10 mouse cellular contexts compared by ENCODE assay signal in the genomic region with DNA sequence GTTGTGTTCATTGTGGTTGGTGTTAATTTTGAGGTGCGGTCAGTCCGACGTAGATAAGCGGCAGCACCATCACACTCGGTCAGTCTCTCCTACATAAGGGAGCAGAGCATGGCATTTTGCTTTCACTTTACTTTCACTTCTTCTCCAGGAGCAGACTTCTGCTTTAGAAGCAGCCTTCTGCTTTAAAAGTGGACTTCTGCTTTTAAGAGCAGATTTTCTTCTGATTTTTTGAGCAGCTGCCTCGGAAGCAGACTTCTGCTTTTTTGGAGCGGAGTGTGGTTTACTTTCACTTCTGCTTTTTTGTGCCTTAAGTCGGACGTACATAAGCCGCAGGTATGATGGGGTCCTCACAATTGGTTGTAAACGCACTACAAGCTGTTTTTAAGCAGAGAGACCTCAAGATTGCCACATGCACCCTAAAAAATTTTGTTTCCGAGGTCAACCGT. TPM values are rescaled to one million over a fixed set of nuclear protein-coding genes. Genes with fewer than 3 reads are reported as not detected.
A peak's percentile ranks its signal among the peaks of the same experiment; 100 is the strongest.
DNase-seq lines count a peak whose midpoint lies in the region; ATAC-seq and TF ChIP-seq lines count a peak whose summit lies in the region.
"Had no signal": no experiment of that assay in that cellular context is flagged by ENCODE, and none has a peak within 500 bp of the region (broad histone marks: within the 10 kb centered on the region; RNA-seq: fewer than 3 reads in every experiment).

No protein-coding gene starts in this region.

- H3K4me1 ChIP-seq in liver, embryonic 16.5 days (ENCODE audit: control insufficient read depth, low read depth, low read length), result no peaks in the 10 kb centered on the region
- no peaks in the 10 kb centered on the region; the same call in 1 of the 2 replicates for H3K4me1 ChIP-seq in spleen, adult 2 months (ENCODE audit: control insufficient read depth, insufficient read depth, insufficient read length)
- H3K4me1 ChIP-seq in neural tube, embryonic 15.5 days, result no peaks in the 10 kb centered on the region
- H3K4me1 ChIP-seq: heart, embryonic 13.5 days had no signal

- peak; percentile 41 for ATAC-seq in liver, embryonic 16.5 days (ENCODE audit: low read depth)
- ATAC-seq in neural tube, embryonic 15.5 days (ENCODE audit: low FRiP score), result no peak

- TF ChIP-seq CTCF in spleen, adult 2 months (IDR thresholded peaks at IDR 0.05; ENCODE audit: extremely low read depth, insufficient read depth, insufficient read length, insufficient replicate concordance), result no peak

- H3K9ac ChIP-seq in liver, embryonic 16.5 days (ENCODE audit: low read depth, low read length), result no peak overlapping the region
- H3K9ac ChIP-seq in neural tube, embryonic 15.5 days (replicated peaks), result no peak overlapping the region
- H3K9ac ChIP-seq: heart, embryonic 13.5 days had no signal

- H3K9me3 ChIP-seq in liver, embryonic 16.5 days (replicated peaks; ENCODE audit: control insufficient read depth, low read length), result no peaks in the 10 kb centered on the region
- peaks cover 13% of the 10 kb centered on the region for H3K9me3 ChIP-seq in neural tube, embryonic 15.5 days (replicated peaks)

- H3K27ac ChIP-seq in liver, embryonic 16.5 days (ENCODE audit: low read length), result no peak overlapping the region
- peak overlapping the region; percentile 91 for H3K27ac ChIP-seq in spleen, adult 2 months (ENCODE audit: insufficient read depth, low read length)
- H3K27ac ChIP-seq in neural tube, embryonic 15.5 days (replicated peaks), result no peak overlapping the region
- H3K27ac ChIP-seq: heart, embryonic 13.5 days had no signal

- H3K27me3 ChIP-seq in liver, embryonic 16.5 days (ENCODE audit: control insufficient read depth, insufficient read depth, low read depth, low read length), result no peaks in the 10 kb centered on the region
- H3K27me3 ChIP-seq in spleen, adult 2 months (ENCODE audit: control insufficient read depth, insufficient read depth, low read length), result no peaks in the 10 kb centered on the region
- no peaks in the 10 kb centered on the region for H3K27me3 ChIP-seq in neural tube, embryonic 15.5 days (replicated peaks)
- H3K27me3 ChIP-seq: heart, embryonic 13.5 days had no signal

- no peak overlapping the region for H3K4me2 ChIP-seq in liver, embryonic 16.5 days (ENCODE audit: low read depth, low read length)
- no peak overlapping the region for H3K4me2 ChIP-seq in neural tube, embryonic 15.5 days
- H3K4me2 ChIP-seq: heart, embryonic 13.5 days had no signal

- WGBS in liver, embryonic 16.5 days (ENCODE audit: insufficient replicate concordance), result 28% methylated on average over 13 of the region's 13 CpGs
- 4% methylated on average over 13 of the region's 13 CpGs for WGBS in spleen, adult 2 months
- WGBS in neural tube, embryonic 15.5 days, result 93% methylated on average over 13 of the region's 13 CpGs

- no peaks in the 10 kb centered on the region for H3K36me3 ChIP-seq in liver, embryonic 16.5 days (ENCODE audit: control insufficient read depth, insufficient read depth)
- peaks cover 2% of the 10 kb centered on the region for H3K36me3 ChIP-seq in spleen, adult 2 months (ENCODE audit: control insufficient read depth, insufficient read depth, low read length)
- no peaks in the 10 kb centered on the region for H3K36me3 ChIP-seq in neural tube, embryonic 15.5 days
- H3K36me3 ChIP-seq: heart, embryonic 13.5 days had no signal

- DNase-seq in heart, adult 18-20 months, result peak; percentile 21 to 73
- no peak for DNase-seq in heart, postnatal 4 days
- peak; percentile 98 for DNase-seq in MEL-GATA-1-ER (ENCODE audit: extremely low read depth, low read depth)
- DNase-seq in spleen, adult 2 months (ENCODE audit: low read depth in 1 of 2, low spot score in 2 of 2), result peak; percentile 67 to 93
- no peak for DNase-seq in cerebellum, postnatal 36 days
- DNase-seq in cerebellum, postnatal 14 days, result no peak
- DNase-seq: left cerebral cortex, postnatal 4 days had no signal

- no peak for TF ChIP-seq POLR2A in spleen, adult 2 months (IDR thresholded peaks at IDR 0.05; ENCODE audit: low read depth, low read length)

- no peak overlapping the region; the same call in 1 of the 2 replicates for H3K4me3 ChIP-seq in liver, embryonic 16.5 days (ENCODE audit: low read depth, low read length)
- H3K4me3 ChIP-seq in spleen, adult 2 months (ENCODE audit: extremely low read depth, insufficient read depth, insufficient read length), result peak overlapping the region; percentile 60
- no peak overlapping the region for H3K4me3 ChIP-seq in neural tube, embryonic 15.5 days (replicated peaks)
- H3K4me3 ChIP-seq: heart, embryonic 13.5 days had no signal

RNA-seq across cellular contexts. Expression of gene Slc22a27, which starts 54.1 kb away (rescaled TPM):
- not detected for total RNA-seq in heart, adult 18-20 months (2021)
- total RNA-seq in heart, postnatal 4 days (2021), result not detected
- 0.57 TPM in 2 replicates for polyA plus RNA-seq in liver, embryonic 16.5 days (2015; fragmentation: Nextera tagmentation; extraction: Ambion mirVana)
- not detected in 2 replicates for polyA plus RNA-seq in spleen, adult 2 months (2012; rRNA removed)
- polyA plus RNA-seq in neural tube, embryonic 15.5 days (2015; fragmentation: Nextera tagmentation; extraction: Ambion mirVana), result not detected in 2 replicates
- total RNA-seq: left cerebral cortex, postnatal 4 days had no signal
- polyA plus RNA-seq: heart, embryonic 13.5 days had no signal

Comparison
In these comparisons a context has a peak if more than half of its experiments do, and no peak if none do; other contexts are left out.
1. DNase-seq: peak in heart, adult 18-20 months (2 of 2), MEL-GATA-1-ER (single experiment) and spleen, adult 2 months (2 of 2); none in heart, postnatal 4 days (single experiment), cerebellum, postnatal 36 days (0 of 2) and cerebellum, postnatal 14 days (0 of 2).